Mouse (Mus musculus) heart, postnatal 4 days (tissue): Measurements from ENCODE around the gene Psmc6. TPM values are rescaled to one million over a fixed set of nuclear protein-coding genes. Genes with fewer than 3 reads are reported as not detected.

Experiments used
- DNase-seq: peaks from one replicate; pipeline ENCODE4 v3.0.0; 2021
- total RNA-seq, 2 experiments: library from RNA; stranded (reverse); gene quantifications; 2 replicates each; pipeline ENCODE4 v1.2.3; 2021

Gene Psmc6
- total RNA-seq, 2 experiments from 2014 or later = 117 to 118 TPM

GRCm38 (mm10) chr14:45364211-45365195, 34.9 kb downstream of the Psmc6 start:
- peak; percentile 36 for DNase-seq

- DNase-seq = no peak
These were observed 35.6 kb downstream of the Psmc6 start for GRCm38 (mm10) chr14:45365196-45365587.

GRCm38 (mm10) chr14:45378771-45379170, 49.2 kb downstream of the Psmc6 start:
- no peak for DNase-seq

- no peak for DNase-seq
These were observed 51.2 kb downstream of the Psmc6 start for GRCm38 (mm10) chr14:45380756-45381155.

- no peak for DNase-seq
These were observed 53.3 kb downstream of the Psmc6 start for GRCm38 (mm10) chr14:45382912-45383311.

- no peak for DNase-seq
These were observed 56.0 kb downstream of the Psmc6 start for GRCm38 (mm10) chr14:45385596-45385995.

- DNase-seq = no peak
These were observed 57.9 kb downstream of the Psmc6 start for GRCm38 (mm10) chr14:45387480-45387879.

- DNase-seq = peak; percentile 94
These were observed 59.0 kb downstream of the Psmc6 start for GRCm38 (mm10) chr14:45388345-45389181.

GRCm38 (mm10) chr14:45389194-45389593, 59.6 kb downstream of the Psmc6 start:
- DNase-seq = no peak

Other genes with a start within 250 kb of the Psmc6 start
- 1 to 10 TPM; 4.9 to 5.5 TPM for gene Gpr137c, start 110.1 kb upstream of the Psmc6 start, total RNA-seq
- 10 to 100 TPM; 12.0 to 13.0 TPM for gene Txndc16, start 109.5 kb upstream of the Psmc6 start, total RNA-seq
- 10 to 100 TPM; 25.7 to 25.8 TPM for gene Ero1l, start 11.0 kb upstream of the Psmc6 start, total RNA-seq
- 10 to 100 TPM; 45.4 to 57.1 TPM for gene Styx, start 21.3 kb downstream of the Psmc6 start, total RNA-seq
- 10 to 100 TPM; 11.3 to 15.5 TPM for gene Gnpnat1, start 75.1 kb downstream of the Psmc6 start, total RNA-seq
- gene Fermt2, start 200.3 kb downstream of the Psmc6 start, total RNA-seq = 100 to 1,000 TPM; 311 to 341 TPM